Mouse (Mus musculus) midbrain, embryonic 12.5 days (tissue): ENCODE measurements at regions not wholly inside any gene's neighbourhood (a gene's known extent, or its start where the extent isn't known, plus 50 kb on each side); places are given as distances from the start of the nearest gene placed in this dataset.
A peak's percentile ranks its signal among the peaks of the same experiment; 100 is the strongest.

Experiments
- ATAC-seq: fragments of 200-750 bp; cut with Nextera tagmentation; 2 replicates; pipeline ENCODE4 v1.8.0; 2017; ENCODE audit warnings: low read depth, moderate TSS enrichment, moderate library complexity; ENCODE audit not compliant: low FRiP score
- H3K27ac ChIP-seq: fragments of 300-500 bp; sonication (generic); replicated peaks from 2 replicates; pipeline ENCODE4 v1.5.1; 2016; ENCODE audit warnings: mild to moderate bottlenecking
- H3K27me3 ChIP-seq: fragments of 300-500 bp; sonication (generic); 2 replicates; pipeline ENCODE4 v1.6.1; 2016; ENCODE audit warnings: mild to moderate bottlenecking
- H3K36me3 ChIP-seq: fragments of 300-500 bp; sonication (generic); 2 replicates; pipeline ENCODE4 v1.6.1; 2016
- H3K4me1 ChIP-seq: fragments of 300-500 bp; sonication (generic); 2 replicates; pipeline ENCODE4 v1.6.1; 2016
- H3K4me2 ChIP-seq: fragments of 300-500 bp; sonication (generic); replicated peaks from 2 replicates; pipeline ENCODE4 v1.6.1; 2016; ENCODE audit warnings: mild to moderate bottlenecking, moderate library complexity
- H3K4me3 ChIP-seq: fragments of 300-500 bp; sonication (generic); 2 replicates; pipeline ENCODE4 v1.5.1; 2016; ENCODE audit warnings: mild to moderate bottlenecking
- H3K9ac ChIP-seq: fragments of 300-500 bp; sonication (generic); replicated peaks from 2 replicates; pipeline ENCODE4 v1.6.1; 2016; ENCODE audit warnings: mild to moderate bottlenecking, moderate library complexity
- H3K9me3 ChIP-seq: fragments of 300-500 bp; sonication (generic); 2 replicates; pipeline ENCODE4 v1.6.1; 2016; ENCODE audit warnings: mild to moderate bottlenecking
- WGBS: fragments of 180-500 bp; shearing (Covaris S2); methylation state at CpG from one replicate; pipeline ENCODE4 v1.1.7; 2016; 5-methylcytosine and 5-hydroxymethylcytosine counted together

DNA sequence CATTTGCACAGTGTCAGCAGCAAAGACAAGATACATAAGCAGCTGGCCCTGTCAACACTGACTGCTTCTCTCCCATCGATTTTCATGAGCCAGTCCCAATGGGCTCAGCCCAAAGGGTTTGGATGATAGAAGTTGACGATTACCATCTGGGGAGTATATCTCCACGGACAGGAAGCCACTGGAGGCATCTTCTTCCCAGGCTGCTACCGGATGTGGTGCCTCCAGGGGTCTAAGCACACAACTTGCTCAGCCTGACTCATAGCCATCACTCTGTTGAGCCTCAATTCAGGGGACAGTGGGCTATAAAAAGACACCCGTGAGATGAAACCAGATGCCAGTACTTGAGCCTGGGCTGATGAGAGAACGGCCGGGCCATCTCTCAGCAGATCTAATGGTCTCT, 71.1 kb upstream of the Hif1a start:
- 0 out of 2 replicates have a peak, but pooled peaks have one; percentile 6 for ATAC-seq
- no peak overlapping the region for H3K4me3 ChIP-seq
- H3K9me3 ChIP-seq, result no peaks in the 10 kb centered on the region
- WGBS, result 74% methylated on average over 7 of the region's 7 CpGs
- H3K4me2 ChIP-seq, result no peak overlapping the region
- H3K27me3 ChIP-seq, result no peaks in the 10 kb centered on the region
- H3K4me1 ChIP-seq, result peaks cover 11% of the 10 kb centered on the region; the same call in 1 of the 2 replicates
- H3K36me3 ChIP-seq, result no peaks in the 10 kb centered on the region
- 0 out of 2 replicates have a peak overlapping the region, but pooled peaks have one; percentile 40 for H3K27ac ChIP-seq
- no peak overlapping the region for H3K9ac ChIP-seq

DNA sequence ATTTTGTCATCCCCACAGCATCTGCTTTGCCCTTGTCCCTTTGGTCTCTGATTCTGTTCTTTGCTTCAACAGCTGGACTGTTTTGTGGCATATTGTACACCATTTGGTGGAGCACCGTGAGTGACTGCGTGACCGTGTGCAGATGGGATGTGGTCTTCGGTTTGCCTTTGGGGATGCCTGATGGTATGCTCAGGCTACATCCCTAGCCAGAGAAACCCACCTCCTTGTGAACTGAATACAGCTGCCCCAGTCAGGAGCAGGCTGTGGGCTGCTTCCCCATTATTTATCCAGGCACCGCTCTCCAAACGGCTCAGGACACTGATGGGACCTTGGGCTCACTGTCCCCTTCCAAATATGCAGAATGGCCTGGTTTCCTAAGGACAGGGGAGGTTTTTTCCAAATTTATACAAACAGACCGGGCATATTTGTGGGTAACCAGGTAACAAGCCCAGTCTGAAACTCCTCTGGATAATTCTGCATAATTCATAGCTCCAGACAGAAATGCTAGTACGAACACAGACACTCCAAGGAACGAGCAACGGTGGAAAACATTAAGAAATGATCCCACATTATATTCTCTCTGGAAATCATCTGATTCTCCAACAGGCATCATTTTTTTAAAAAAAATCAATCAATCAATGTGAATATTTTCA, 70.5 kb upstream of the Hif1a start:
- Histone ChIP-seq H3K27ac (peak overlapping the region; percentile 40), H3K36me3 (no peaks in the 10 kb centered on the region), H3K27me3 (no peaks in the 10 kb centered on the region), H3K4me3 (no peak overlapping the region), H3K4me2 (0 out of 2 replicates have a peak overlapping the region, but pooled peaks have one; percentile 13), H3K4me1 (peaks cover 11% of the 10 kb centered on the region; the same call in 1 of the 2 replicates), H3K9me3 (no peaks in the 10 kb centered on the region), H3K9ac (no peak overlapping the region)
- 75% methylated on average over 10 of the region's 10 CpGs for WGBS
- peak; percentile 47; the same call in 1 of the 2 replicates for ATAC-seq

DNA sequence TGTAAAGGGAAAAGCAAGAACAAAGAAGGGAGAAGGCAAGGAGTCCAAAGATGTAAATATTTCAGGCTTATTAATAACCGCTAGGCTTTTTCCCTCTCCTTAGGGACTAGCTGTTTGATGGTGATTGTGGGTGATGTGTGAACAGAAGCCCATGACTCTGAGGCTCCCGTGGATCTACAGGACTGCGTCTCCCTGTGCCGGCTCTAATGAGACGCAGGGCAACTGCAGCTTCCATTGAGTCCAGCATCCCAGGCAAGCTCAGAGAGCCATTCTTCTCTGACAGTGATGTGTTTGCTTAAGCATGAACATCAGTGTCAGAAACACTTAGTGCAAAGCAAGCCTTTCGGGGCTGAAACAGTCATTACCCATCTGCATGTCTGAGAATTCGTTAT, 70.0 kb upstream of the Hif1a start:
- Histone ChIP-seq H3K4me2 (0 out of 2 replicates have a peak overlapping the region, but pooled peaks have one; percentile 13), H3K4me1 (peaks cover 11% of the 10 kb centered on the region; the same call in 1 of the 2 replicates), H3K27me3 (no peaks in the 10 kb centered on the region), H3K27ac (peak overlapping the region; percentile 40), H3K9ac (no peak overlapping the region), H3K9me3 (no peaks in the 10 kb centered on the region), H3K4me3 (no peak overlapping the region), H3K36me3 (no peaks in the 10 kb centered on the region)
- WGBS, result 50% methylated on average over 7 of the region's 7 CpGs
- peak; percentile 71 for ATAC-seq

DNA sequence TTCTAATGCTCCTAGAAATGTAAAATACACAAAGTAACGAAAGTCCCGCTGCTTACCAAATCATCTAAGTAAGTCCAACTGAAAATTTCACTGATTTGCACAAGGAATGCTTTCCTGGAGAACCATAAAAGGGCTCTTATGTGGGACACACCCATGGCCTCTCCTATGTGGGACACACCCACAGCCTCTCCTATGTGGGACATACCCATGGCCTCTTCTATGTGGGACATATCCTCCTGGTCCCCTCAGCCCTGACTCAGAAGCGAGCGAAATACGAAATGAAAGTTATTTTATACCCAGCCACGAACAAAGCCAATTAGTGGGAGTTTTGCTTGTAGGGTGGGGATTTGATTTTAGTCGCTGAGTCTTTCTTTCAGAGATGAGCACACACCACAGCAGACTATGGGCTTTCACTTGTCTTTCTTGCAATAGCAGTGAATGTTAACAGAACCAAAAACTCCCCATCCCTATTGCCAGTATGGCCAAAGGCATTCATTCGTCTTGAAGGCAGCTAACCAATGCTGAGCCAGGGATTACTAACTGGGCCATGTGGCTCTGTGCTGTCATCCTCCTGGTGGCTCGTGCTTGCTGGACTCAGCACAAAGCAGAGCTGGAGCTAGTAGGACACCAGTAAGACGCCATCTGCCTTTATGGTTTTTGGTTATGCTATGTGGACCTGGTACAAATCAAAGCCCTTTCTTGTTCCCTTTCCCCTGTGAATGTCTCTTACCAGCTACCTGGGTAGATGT, 69.4 kb upstream of the Hif1a start:
- Histone ChIP-seq H3K4me2 (no peak overlapping the region), H3K27me3 (no peaks in the 10 kb centered on the region), H3K4me1 (peaks cover 11% of the 10 kb centered on the region; the same call in 1 of the 2 replicates), H3K4me3 (no peak overlapping the region), H3K27ac (peak overlapping the region; percentile 40; the same call in 1 of the 2 replicates), H3K9me3 (no peaks in the 10 kb centered on the region), H3K36me3 (no peaks in the 10 kb centered on the region), H3K9ac (no peak overlapping the region)
- 88% methylated on average over 10 of the region's 10 CpGs for WGBS
- ATAC-seq, result no peak

GRCm38 (mm10) chr12:73832789-73833188, 68.4 kb upstream of the Hif1a start:
- Histone ChIP-seq H3K4me2 (no peak overlapping the region), H3K27me3 (no peaks in the 10 kb centered on the region), H3K36me3 (no peaks in the 10 kb centered on the region), H3K4me3 (no peak overlapping the region), H3K4me1 (peaks cover 11% of the 10 kb centered on the region; the same call in 1 of the 2 replicates), H3K9ac (no peak overlapping the region), H3K27ac (no peak overlapping the region), H3K9me3 (no peaks in the 10 kb centered on the region)
- ATAC-seq, result no peak
- 92% methylated on average over 3 of the region's 3 CpGs for WGBS

GRCm38 (mm10) chr12:73836132-73836531, 65.0 kb upstream of the Hif1a start:
- H3K9ac ChIP-seq, result no peak overlapping the region
- H3K4me2 ChIP-seq, result no peak overlapping the region
- no peaks in the 10 kb centered on the region for H3K27me3 ChIP-seq
- H3K36me3 ChIP-seq, result no peaks in the 10 kb centered on the region
- peaks cover 10% of the 10 kb centered on the region; the same call in 1 of the 2 replicates for H3K4me1 ChIP-seq
- H3K27ac ChIP-seq, result no peak overlapping the region
- no peaks in the 10 kb centered on the region for H3K9me3 ChIP-seq
- no peak overlapping the region for H3K4me3 ChIP-seq
- ATAC-seq, result no peak

DNA sequence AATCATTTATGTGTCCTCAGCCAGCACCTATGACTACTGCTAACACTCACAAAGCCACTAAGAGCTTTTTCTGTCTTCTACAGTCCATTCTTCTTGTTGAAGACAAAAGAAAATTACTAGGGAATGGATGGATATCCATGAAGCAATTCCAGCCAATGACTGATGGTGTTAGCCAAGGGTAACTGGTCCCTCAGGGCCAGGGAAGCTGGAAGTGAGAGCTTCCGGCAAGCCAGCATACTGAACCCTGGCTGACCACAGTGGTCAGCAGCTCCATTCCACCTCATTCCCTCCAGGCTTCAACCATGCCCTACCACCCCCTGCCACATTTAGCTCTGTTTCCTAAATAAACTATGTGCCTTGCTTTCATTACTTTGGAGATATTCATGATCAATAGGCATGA, 64.1 kb upstream of the Hif1a start:
- H3K36me3 ChIP-seq, result no peaks in the 10 kb centered on the region
- no peaks in the 10 kb centered on the region for H3K9me3 ChIP-seq
- no peak for ATAC-seq
- no peak overlapping the region for H3K4me2 ChIP-seq
- no peak overlapping the region for H3K27ac ChIP-seq
- H3K4me3 ChIP-seq, result no peak overlapping the region
- no peak overlapping the region for H3K9ac ChIP-seq
- no peaks in the 10 kb centered on the region for H3K27me3 ChIP-seq
- 0 out of 2 replicates have a peak, but pooled peaks cover under 1% of the 10 kb centered on the region for H3K4me1 ChIP-seq
- WGBS, result 91% methylated on average over 1 of the region's 1 CpGs

DNA sequence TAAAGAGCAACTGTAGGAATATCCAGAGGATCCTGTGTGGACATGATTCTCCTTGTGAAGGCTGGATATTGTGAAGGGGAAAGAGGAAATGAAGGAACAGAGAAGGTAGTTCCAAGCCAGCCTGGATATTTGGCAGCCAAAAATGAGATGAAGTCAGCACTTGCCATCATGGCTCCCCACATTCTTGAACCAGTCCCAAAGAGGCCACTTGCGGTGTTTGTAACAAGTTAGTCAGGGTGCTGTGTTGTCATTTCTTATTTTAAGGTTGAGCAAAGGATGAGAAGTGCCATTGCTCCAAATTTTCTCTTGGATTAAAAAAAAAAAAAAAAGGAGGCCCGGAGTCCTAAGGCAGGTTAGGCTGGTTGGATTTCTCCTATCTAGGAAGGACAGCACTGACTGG, 63.3 kb upstream of the Hif1a start:
- Histone ChIP-seq H3K9ac (no peak overlapping the region), H3K4me3 (no peak overlapping the region), H3K36me3 (no peaks in the 10 kb centered on the region), H3K27ac (no peak overlapping the region), H3K27me3 (no peaks in the 10 kb centered on the region), H3K4me2 (no peak overlapping the region), H3K4me1 (no peaks in the 10 kb centered on the region), H3K9me3 (no peaks in the 10 kb centered on the region)
- 95% methylated on average over 2 of the region's 2 CpGs for WGBS
- no peak for ATAC-seq

GRCm38 (mm10) chr12:73838330-73838729, 62.8 kb upstream of the Hif1a start:
- Histone ChIP-seq H3K27me3 (no peaks in the 10 kb centered on the region), H3K4me1 (no peaks in the 10 kb centered on the region), H3K36me3 (no peaks in the 10 kb centered on the region), H3K4me3 (no peak overlapping the region), H3K27ac (no peak overlapping the region), H3K9ac (no peak overlapping the region), H3K9me3 (no peaks in the 10 kb centered on the region), H3K4me2 (no peak overlapping the region)
- 89% methylated on average over 10 of the region's 10 CpGs for WGBS
- no peak for ATAC-seq

DNA sequence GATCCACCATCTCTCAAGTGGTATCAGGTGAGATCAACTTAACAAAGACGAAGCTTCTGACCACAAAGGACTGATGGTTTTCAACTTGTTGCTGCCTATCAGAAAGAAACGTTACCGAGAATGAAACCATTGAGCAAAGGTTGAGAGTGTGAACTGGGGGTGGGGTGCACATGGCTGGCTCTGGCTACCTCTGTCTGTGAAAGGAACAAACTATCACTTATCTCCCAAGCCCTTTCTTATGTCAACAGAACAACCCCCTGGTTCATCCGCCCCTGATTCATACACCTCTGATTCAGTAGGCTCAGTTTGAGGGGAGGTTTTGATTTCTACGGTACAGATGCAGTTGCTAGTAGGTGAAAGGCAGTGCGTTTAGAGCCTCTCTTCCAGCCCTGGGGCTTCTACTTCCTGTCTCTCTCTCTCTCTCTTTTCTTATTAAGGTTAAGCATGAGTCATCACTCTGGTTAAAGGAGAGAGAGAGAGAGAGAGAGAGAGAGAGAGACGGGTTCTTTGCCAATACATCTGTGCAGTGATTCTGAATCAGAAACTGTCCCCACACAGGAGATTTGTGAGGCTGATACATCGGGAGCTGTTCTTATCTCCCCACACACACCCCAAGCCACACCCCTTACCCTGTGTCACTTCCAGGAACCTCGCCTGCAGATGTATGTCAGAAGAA, 59.0 kb upstream of the Hif1a start:
- H3K4me1 ChIP-seq, result no peaks in the 10 kb centered on the region
- no peaks in the 10 kb centered on the region for H3K36me3 ChIP-seq
- H3K9me3 ChIP-seq, result no peaks in the 10 kb centered on the region
- H3K27me3 ChIP-seq, result no peaks in the 10 kb centered on the region
- WGBS, result 81% methylated on average over 9 of the region's 9 CpGs
- ATAC-seq, result no peak
- H3K4me2 ChIP-seq, result no peak overlapping the region
- H3K4me3 ChIP-seq, result no peak overlapping the region
- no peak overlapping the region for H3K9ac ChIP-seq
- H3K27ac ChIP-seq, result no peak overlapping the region

- WGBS, result 86% methylated on average over 3 of the region's 3 CpGs
- Histone ChIP-seq H3K4me1 (no peaks in the 10 kb centered on the region), H3K36me3 (no peaks in the 10 kb centered on the region), H3K9me3 (no peaks in the 10 kb centered on the region), H3K9ac (no peak overlapping the region), H3K27ac (no peak overlapping the region), H3K27me3 (no peaks in the 10 kb centered on the region), H3K4me3 (no peak overlapping the region), H3K4me2 (no peak overlapping the region)
- ATAC-seq, result no peak
These were observed 56.4 kb upstream of the Hif1a start for GRCm38 (mm10) chr12:73844782-73845181.

DNA sequence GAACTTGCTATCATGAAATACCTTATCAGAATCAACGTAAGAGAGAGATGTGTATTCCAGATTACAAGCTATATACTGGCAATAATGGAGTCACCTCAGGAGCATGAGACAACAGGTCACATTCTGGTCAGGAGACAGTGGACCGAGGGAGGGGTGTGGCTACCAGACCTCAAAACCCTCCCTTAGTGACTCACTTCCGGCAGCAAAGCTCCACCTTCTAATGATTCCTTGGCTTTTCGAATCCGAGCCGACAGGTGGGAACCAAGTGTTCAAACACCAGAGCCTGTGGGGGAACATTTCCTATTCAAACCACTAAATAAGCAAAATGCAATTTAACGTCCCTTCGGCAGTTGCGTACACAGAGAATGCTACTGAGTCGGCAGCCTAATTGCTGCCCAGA, 54.5 kb upstream of the Hif1a start:
- Histone ChIP-seq H3K9me3 (no peaks in the 10 kb centered on the region), H3K4me2 (no peak overlapping the region), H3K4me1 (no peaks in the 10 kb centered on the region), H3K27me3 (no peaks in the 10 kb centered on the region), H3K36me3 (no peaks in the 10 kb centered on the region), H3K27ac (no peak overlapping the region), H3K4me3 (no peak overlapping the region), H3K9ac (no peak overlapping the region)
- 75% methylated on average over 10 of the region's 10 CpGs for WGBS
- ATAC-seq, result no peak
